Mouse (Mus musculus) right cerebral cortex, adult 2 months (tissue): ENCODE measurements around the gene Tmem74b.

Source experiments
- DNase-seq, 2 experiments: peaks; one replicate each; pipeline ENCODE4 v3.0.0; 2021 to 2022; ENCODE audit warnings: low spot score in 2 of 2

Tmem74b gene

GRCm38 (mm10) chr2:151742084-151742483, 40.3 kb downstream of the Tmem74b start:
- DNase-seq: no peak

GRCm38 (mm10) chr2:151742850-151743679, 41.3 kb downstream of the Tmem74b start:
- no peak for DNase-seq

GRCm38 (mm10) chr2:151743845-151744244, 42.0 kb downstream of the Tmem74b start, which contains the start of gene Psmf1:
Gene Psmf1 (minus strand): TSS chr2:151744186.
- DNase-seq: no peak

GRCm38 (mm10) chr2:151747847-151748705, 46.3 kb downstream of the Tmem74b start:
- peak; percentile 86 for DNase-seq

GRCm38 (mm10) chr2:151751330-151751729, 49.5 kb downstream of the Tmem74b start:
- DNase-seq: no peak

GRCm38 (mm10) chr2:151756277-151757061, 54.7 kb downstream of the Tmem74b start:
- no peak for DNase-seq

GRCm38 (mm10) chr2:151757451-151757850, 55.6 kb downstream of the Tmem74b start:
- no peak for DNase-seq

- no peak for DNase-seq
Observed at GRCm38 (mm10) chr2:151758806-151759353, 57.1 kb downstream of the Tmem74b start.
